Mouse (Mus musculus): ENCODE measurements around the gene Ms4a10.

DNA sequence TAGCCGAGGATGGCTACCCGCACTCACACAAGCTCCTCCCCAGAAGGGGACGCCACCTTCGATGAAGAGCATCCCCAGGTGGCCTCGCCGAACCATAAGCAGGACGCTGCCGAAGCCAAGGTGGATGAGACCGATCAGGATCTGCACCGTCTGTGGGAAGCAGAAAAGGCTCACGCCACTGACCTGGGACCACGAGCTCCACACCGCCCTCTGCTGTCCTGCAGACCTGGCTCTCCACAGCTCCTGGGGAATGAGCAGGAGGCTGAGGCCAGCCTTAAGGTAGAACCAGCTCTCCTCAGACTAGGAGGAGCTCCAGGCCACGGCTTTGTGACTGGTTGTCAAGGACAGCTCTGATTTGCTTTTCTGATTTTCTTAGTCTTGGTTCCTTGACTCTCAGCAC is 8.7 kb upstream of the Ms4a10 start:
- TF ChIP-seq POLR2A (IDR thresholded peaks at IDR 0.05; ENCODE audit: control insufficient read depth, extremely low read depth, insufficient read depth, low read length, poor library complexity) = no peak
- TF ChIP-seq CTCF (IDR thresholded peaks at IDR 0.05; ENCODE audit: borderline replicate concordance, control insufficient read depth, extremely low read depth, insufficient read depth, low read length, poor library complexity) = 0 out of 2 replicates have a peak, but pooled peaks have one; percentile 47

Data from thymus, adult 2 months (tissue).